Mouse (Mus musculus): ENCODE data around the gene Gm29609.

- TF ChIP-seq POLR2A (IDR thresholded peaks at IDR 0.05; ENCODE audit: low read depth, low read length) (peak; percentile 99), CTCF (conservative IDR thresholded peaks at IDR 0.05 in 1 of 2, IDR thresholded peaks at IDR 0.05 in 1 of 2; ENCODE audit: low read depth in 2 of 2, low read length in 2 of 2) (no peak), TBP (conservative IDR thresholded peaks at IDR 0.05; ENCODE audit: low read depth, low read length) (peak; percentile 85; the same call in 1 of the 2 replicates), ETS1 (conservative IDR thresholded peaks at IDR 0.05; ENCODE audit: low read depth, low read length) (no peak), MEF2A (IDR thresholded peaks at IDR 0.05; ENCODE audit: borderline replicate concordance, low read depth, low read length) (peak; percentile 43; the same call in 1 of the 2 replicates), EP300 (IDR thresholded peaks at IDR 0.05; ENCODE audit: low read length) (no peak), NRF1 (IDR thresholded peaks at IDR 0.05; ENCODE audit: low read depth, low read length) (peak; percentile 61), ZNF384 (IDR thresholded peaks at IDR 0.05; ENCODE audit: low read depth, low read length) (no peak; the same call in 1 of the 2 replicates)
Observed at GRCm38 (mm10) chr5:31220448-31221303, 41.0 kb upstream of the Gm29609 start, which contains the start of gene Ppm1g.
